Mouse (Mus musculus): ENCODE results near the gene Zfp866.

- TF ChIP-seq CTCF (conservative IDR thresholded peaks at IDR 0.05; ENCODE audit: insufficient read depth, insufficient read length, low read depth, low read length) (no peak), POLR2A (IDR thresholded peaks at IDR 0.05; ENCODE audit: low read depth, low read length) (no peak)
Measured at GRCm38 (mm10) chr8:69790364-69790763, 614 bp downstream of the Zfp866 start.

Data from kidney, adult 2 months (tissue).